Mouse (Mus musculus): ENCODE data around the gene Usp3. TPM values are rescaled to one million over a fixed set of nuclear protein-coding genes. Genes with fewer than 3 reads are reported as not detected.
A peak's percentile ranks its signal among the peaks of the same experiment; 100 is the strongest.

Usp3 gene
- polyA plus RNA-seq, 1 experiment from 2014 or later = 32.8 TPM

DNA sequence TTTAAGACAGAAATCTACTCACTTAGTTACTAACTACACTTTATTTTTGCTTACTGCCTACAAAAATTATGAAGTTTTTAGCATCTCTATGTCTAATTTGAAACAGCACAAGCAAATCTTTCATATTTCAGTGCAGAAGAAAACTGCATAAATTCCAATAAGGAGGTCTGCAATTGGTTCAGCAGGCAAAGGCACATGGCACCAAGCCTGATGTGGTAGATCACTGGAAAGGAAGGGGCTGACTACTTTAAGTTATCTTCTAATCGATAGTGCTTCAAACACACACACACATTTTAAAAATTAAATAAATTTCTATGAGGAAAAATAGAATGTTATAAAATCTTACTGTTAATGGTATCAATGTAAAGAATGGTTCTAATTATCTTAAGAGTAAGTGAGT, 5.9 kb downstream of the Usp3 start:
- 87% methylated on average over 1 of the region's 1 CpGs for WGBS
- H3K4me2 ChIP-seq = no peak overlapping the region

DNA sequence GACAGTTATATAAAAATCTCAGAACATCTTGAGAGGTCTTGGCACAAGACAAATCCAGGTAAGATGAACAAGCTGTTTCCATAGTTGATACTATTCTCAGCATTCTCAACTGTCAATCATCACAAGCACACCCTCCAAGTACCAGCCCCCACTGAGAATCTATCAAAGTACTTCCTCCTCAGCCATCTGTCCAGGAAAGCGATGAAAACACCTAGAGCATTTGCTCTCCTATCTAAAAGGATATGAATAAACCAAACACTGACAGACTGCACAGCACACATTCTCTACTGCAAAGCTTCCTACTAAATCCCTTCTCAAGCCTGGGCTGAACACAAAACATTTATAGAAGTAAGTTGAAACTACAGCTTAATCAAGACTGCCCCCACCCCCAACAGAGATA, 6.4 kb downstream of the Usp3 start:
- H3K27me3 ChIP-seq (replicated peaks; ENCODE audit: control insufficient read depth, insufficient read depth, low read length) = no peaks in the 10 kb centered on the region
- DNase-seq (ENCODE audit: low spot score) (no peak), ATAC-seq (replicated peaks; ENCODE audit: low FRiP score) (no peak)
- no peak overlapping the region for H3K9ac ChIP-seq (ENCODE audit: low read depth, low read length)
- H3K27ac ChIP-seq (ENCODE audit: low read depth, low read length) = no peak overlapping the region
- WGBS = 19% methylated on average over 1 of the region's 1 CpGs
- no peak overlapping the region for H3K4me3 ChIP-seq (ENCODE audit: low read depth, low read length)
- H3K36me3 ChIP-seq (ENCODE audit: control insufficient read depth, insufficient read depth, low read length) = no peaks in the 10 kb centered on the region
- H3K9me3 ChIP-seq (ENCODE audit: control insufficient read depth, low read length) = no peaks in the 10 kb centered on the region
- H3K4me2 ChIP-seq = no peak overlapping the region
- H3K4me1 ChIP-seq (replicated peaks; ENCODE audit: control insufficient read depth, insufficient read depth, low read length) = peaks cover 22% of the 10 kb centered on the region

More for the DNA sequence above, 5.9 kb downstream of the Usp3 start:
- Histone ChIP-seq H3K27me3 (replicated peaks; ENCODE audit: control insufficient read depth, insufficient read depth, low read length) (no peaks in the 10 kb centered on the region), H3K4me3 (ENCODE audit: low read depth, low read length) (no peak overlapping the region), H3K9me3 (ENCODE audit: control insufficient read depth, low read length) (no peaks in the 10 kb centered on the region), H3K4me1 (replicated peaks; ENCODE audit: control insufficient read depth, insufficient read depth, low read length) (peaks cover 22% of the 10 kb centered on the region), H3K27ac (ENCODE audit: low read depth, low read length) (no peak overlapping the region), H3K36me3 (ENCODE audit: control insufficient read depth, insufficient read depth, low read length) (no peaks in the 10 kb centered on the region), H3K9ac (ENCODE audit: low read depth, low read length) (no peak overlapping the region)
- DNase-seq (ENCODE audit: low spot score) (no peak), ATAC-seq (replicated peaks; ENCODE audit: low FRiP score) (no peak)

DNA sequence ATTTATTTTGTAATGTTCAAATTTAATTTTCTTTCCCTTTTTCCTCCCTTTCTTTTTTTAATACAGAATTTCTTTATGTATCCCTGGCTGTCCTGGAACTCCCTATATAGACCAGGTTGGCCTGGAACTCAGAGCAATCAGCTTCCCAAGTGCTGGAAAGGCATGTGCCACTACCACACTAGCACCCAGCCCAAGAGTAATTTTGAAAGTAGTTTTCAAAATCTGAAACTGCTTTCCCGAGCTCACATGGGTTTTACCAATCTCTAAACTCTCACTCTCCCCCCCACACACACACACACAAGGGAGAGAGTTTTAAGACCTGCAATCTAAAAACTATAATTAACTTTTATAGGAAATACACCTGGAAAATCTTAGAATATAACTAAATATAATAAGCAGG, 7.8 kb downstream of the Usp3 start:
- Histone ChIP-seq H3K27ac (ENCODE audit: low read depth, low read length) (no peak overlapping the region), H3K4me1 (replicated peaks; ENCODE audit: control insufficient read depth, insufficient read depth, low read length) (peaks cover 11% of the 10 kb centered on the region), H3K36me3 (ENCODE audit: control insufficient read depth, insufficient read depth, low read length) (no peaks in the 10 kb centered on the region), H3K4me3 (ENCODE audit: low read depth, low read length) (no peak overlapping the region), H3K27me3 (replicated peaks; ENCODE audit: control insufficient read depth, insufficient read depth, low read length) (no peaks in the 10 kb centered on the region), H3K9me3 (ENCODE audit: control insufficient read depth, low read length) (no peaks in the 10 kb centered on the region), H3K4me2 (no peak overlapping the region), H3K9ac (ENCODE audit: low read depth, low read length) (no peak overlapping the region)
- WGBS = 55% methylated on average over 1 of the region's 1 CpGs
- DNase-seq (ENCODE audit: low spot score) (no peak), ATAC-seq (replicated peaks; ENCODE audit: low FRiP score) (no peak)

DNA sequence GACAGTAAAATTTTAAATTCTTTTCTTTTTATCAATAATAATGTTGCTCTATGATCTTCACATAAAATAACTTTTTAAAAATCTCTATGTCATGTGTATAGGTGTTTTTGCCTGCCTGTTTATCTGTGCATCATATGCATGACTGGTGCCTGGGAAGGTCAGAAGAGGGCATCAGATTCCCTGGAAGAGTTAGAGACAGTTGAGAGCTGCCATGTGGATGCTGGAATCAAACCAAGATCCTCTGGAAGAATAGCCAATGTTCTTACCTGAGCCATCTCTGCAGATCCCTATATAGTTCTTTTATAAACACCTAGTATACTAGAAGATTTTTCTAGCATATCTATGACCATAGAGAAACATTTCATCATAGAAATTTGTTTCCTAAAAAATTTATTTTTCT, 8.8 kb downstream of the Usp3 start:
- Histone ChIP-seq H3K4me2 (no peak overlapping the region), H3K27me3 (replicated peaks; ENCODE audit: control insufficient read depth, insufficient read depth, low read length) (no peaks in the 10 kb centered on the region), H3K4me3 (ENCODE audit: low read depth, low read length) (no peak overlapping the region), H3K9ac (ENCODE audit: low read depth, low read length) (no peak overlapping the region), H3K27ac (ENCODE audit: low read depth, low read length) (no peak overlapping the region), H3K9me3 (ENCODE audit: control insufficient read depth, low read length) (no peaks in the 10 kb centered on the region), H3K4me1 (replicated peaks; ENCODE audit: control insufficient read depth, insufficient read depth, low read length) (peaks cover 8% of the 10 kb centered on the region), H3K36me3 (ENCODE audit: control insufficient read depth, insufficient read depth, low read length) (no peaks in the 10 kb centered on the region)
- DNase-seq (ENCODE audit: low spot score) = no peak
- no peak for ATAC-seq (replicated peaks; ENCODE audit: low FRiP score)

DNA sequence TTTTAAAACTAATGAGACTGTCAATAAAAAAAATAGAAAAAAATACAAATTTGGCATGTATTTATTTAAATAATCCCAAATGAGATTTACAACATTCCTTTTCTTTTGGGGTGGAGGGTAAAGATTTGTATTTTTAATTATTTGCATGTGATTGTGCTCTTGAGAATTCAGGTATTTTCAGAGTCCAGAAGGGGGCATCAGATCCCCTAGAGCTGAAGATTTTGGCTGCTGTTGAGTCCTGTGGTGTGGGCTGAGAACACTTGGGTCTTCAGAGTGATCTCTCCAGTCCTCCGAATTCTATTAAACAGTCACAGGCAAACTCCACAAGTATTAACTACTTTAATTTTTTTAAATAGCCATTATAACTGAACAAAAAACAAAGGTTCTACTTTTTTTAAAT, 9.7 kb downstream of the Usp3 start:
- Histone ChIP-seq H3K4me3 (ENCODE audit: low read depth, low read length) (no peak overlapping the region), H3K9me3 (ENCODE audit: control insufficient read depth, low read length) (no peaks in the 10 kb centered on the region), H3K27me3 (replicated peaks; ENCODE audit: control insufficient read depth, insufficient read depth, low read length) (no peaks in the 10 kb centered on the region), H3K27ac (ENCODE audit: low read depth, low read length) (no peak overlapping the region), H3K4me1 (replicated peaks; ENCODE audit: control insufficient read depth, insufficient read depth, low read length) (peaks cover 11% of the 10 kb centered on the region), H3K36me3 (ENCODE audit: control insufficient read depth, insufficient read depth, low read length) (0 out of 2 replicates have a peak, but pooled peaks cover 3% of the 10 kb centered on the region), H3K4me2 (no peak overlapping the region), H3K9ac (ENCODE audit: low read depth, low read length) (no peak overlapping the region)
- DNase-seq (ENCODE audit: low spot score) (no peak), ATAC-seq (replicated peaks; ENCODE audit: low FRiP score) (no peak)
- WGBS = 83% methylated on average over 1 of the region's 1 CpGs

DNA sequence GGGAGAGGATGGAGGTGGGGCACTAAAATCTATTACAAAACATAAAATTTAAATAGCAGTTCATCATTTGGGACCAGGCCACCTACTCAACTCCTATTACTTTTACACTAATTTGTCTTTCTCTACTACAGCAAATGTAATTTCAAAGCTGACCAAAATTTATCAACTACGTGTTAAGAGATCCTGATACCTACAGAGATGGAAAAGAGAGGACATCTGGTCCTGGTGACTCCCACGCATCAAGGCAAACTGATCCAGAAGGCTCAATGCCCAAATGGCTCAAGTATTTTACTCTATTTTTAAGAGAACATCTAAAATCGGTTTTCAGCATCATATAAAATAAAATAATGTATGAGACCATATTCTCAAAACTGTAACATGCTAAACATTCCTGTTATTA, 11.2 kb downstream of the Usp3 start:
- WGBS = 84% methylated on average over 3 of the region's 3 CpGs
- Histone ChIP-seq H3K27ac (ENCODE audit: low read depth, low read length) (no peak overlapping the region), H3K9me3 (ENCODE audit: control insufficient read depth, low read length) (no peaks in the 10 kb centered on the region), H3K4me2 (no peak overlapping the region), H3K27me3 (replicated peaks; ENCODE audit: control insufficient read depth, insufficient read depth, low read length) (no peaks in the 10 kb centered on the region), H3K4me1 (replicated peaks; ENCODE audit: control insufficient read depth, insufficient read depth, low read length) (peaks cover 8% of the 10 kb centered on the region), H3K36me3 (ENCODE audit: control insufficient read depth, insufficient read depth, low read length) (0 out of 2 replicates have a peak, but pooled peaks cover 3% of the 10 kb centered on the region), H3K9ac (ENCODE audit: low read depth, low read length) (no peak overlapping the region), H3K4me3 (ENCODE audit: low read depth, low read length) (no peak overlapping the region)
- DNase-seq (ENCODE audit: low spot score) = no peak
- no peak for ATAC-seq (replicated peaks; ENCODE audit: low FRiP score)

DNA sequence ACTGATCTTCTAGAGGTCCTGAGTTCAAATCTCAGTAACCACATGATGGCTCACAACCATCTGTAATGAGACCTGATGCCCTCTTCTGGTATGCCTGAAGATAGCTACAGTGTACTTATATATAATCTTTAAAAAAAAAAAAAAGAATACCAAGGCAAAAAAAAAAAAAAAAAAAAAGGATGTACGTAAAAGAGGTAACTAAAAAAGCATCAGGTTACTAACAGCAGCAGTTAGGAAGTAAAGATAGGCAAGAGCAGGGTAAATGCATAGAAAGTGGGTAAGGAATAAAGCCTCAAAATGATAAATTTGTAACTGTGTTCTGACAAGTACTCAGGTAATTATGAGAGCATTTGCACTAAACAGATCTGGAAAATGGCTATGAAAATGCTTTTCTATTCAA, 12.2 kb downstream of the Usp3 start:
- peaks cover 5% of the 10 kb centered on the region for H3K4me1 ChIP-seq (replicated peaks; ENCODE audit: control insufficient read depth, insufficient read depth, low read length)
- DNase-seq (ENCODE audit: low spot score) (no peak), ATAC-seq (replicated peaks; ENCODE audit: low FRiP score) (no peak)
- no peak overlapping the region for H3K27ac ChIP-seq (ENCODE audit: low read depth, low read length)
- H3K9ac ChIP-seq (ENCODE audit: low read depth, low read length) = no peak overlapping the region
- no peak overlapping the region for H3K4me3 ChIP-seq (ENCODE audit: low read depth, low read length)
- no peaks in the 10 kb centered on the region for H3K27me3 ChIP-seq (replicated peaks; ENCODE audit: control insufficient read depth, insufficient read depth, low read length)
- 0 out of 2 replicates have a peak, but pooled peaks cover 3% of the 10 kb centered on the region for H3K36me3 ChIP-seq (ENCODE audit: control insufficient read depth, insufficient read depth, low read length)
- no peaks in the 10 kb centered on the region for H3K9me3 ChIP-seq (ENCODE audit: control insufficient read depth, low read length)
- H3K4me2 ChIP-seq = no peak overlapping the region
- 89% methylated on average over 1 of the region's 1 CpGs for WGBS

DNA sequence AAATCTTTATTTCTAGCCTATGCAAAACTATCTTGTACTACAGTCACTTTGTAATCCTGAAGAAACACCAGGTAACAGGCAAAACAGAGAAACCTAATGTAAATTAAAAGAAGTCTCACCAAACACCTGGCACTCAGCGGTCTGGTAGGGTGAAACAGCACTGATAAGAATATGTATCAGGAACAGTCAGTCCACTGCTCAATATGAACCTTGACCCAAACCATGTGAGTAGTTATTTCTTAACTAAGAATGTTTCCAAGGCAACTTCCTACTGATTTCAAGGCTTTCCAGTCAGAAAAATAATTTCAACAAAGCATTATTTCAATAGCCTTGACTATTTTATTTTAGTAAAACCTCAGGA, 17.1 kb downstream of the Usp3 start:
- H3K4me1 ChIP-seq (replicated peaks; ENCODE audit: control insufficient read depth, insufficient read depth, low read length) = peaks cover 24% of the 10 kb centered on the region
- H3K36me3 ChIP-seq (ENCODE audit: control insufficient read depth, insufficient read depth, low read length) = 0 out of 2 replicates have a peak, but pooled peaks cover 3% of the 10 kb centered on the region
- H3K27ac ChIP-seq (ENCODE audit: low read depth, low read length) = no peak overlapping the region; the same call in 1 of the 2 replicates
- DNase-seq (ENCODE audit: low spot score) (no peak), ATAC-seq (replicated peaks; ENCODE audit: low FRiP score) (peak; percentile 84)
- H3K27me3 ChIP-seq (replicated peaks; ENCODE audit: control insufficient read depth, insufficient read depth, low read length) = no peaks in the 10 kb centered on the region
- H3K4me3 ChIP-seq (ENCODE audit: low read depth, low read length) = no peak overlapping the region
- H3K9me3 ChIP-seq (ENCODE audit: control insufficient read depth, low read length) = no peaks in the 10 kb centered on the region
- 39% methylated on average over 1 of the region's 1 CpGs for WGBS
- no peak overlapping the region for H3K9ac ChIP-seq (ENCODE audit: low read depth, low read length)
- H3K4me2 ChIP-seq = 0 out of 2 replicates have a peak overlapping the region, but pooled peaks have one; percentile 1

DNA sequence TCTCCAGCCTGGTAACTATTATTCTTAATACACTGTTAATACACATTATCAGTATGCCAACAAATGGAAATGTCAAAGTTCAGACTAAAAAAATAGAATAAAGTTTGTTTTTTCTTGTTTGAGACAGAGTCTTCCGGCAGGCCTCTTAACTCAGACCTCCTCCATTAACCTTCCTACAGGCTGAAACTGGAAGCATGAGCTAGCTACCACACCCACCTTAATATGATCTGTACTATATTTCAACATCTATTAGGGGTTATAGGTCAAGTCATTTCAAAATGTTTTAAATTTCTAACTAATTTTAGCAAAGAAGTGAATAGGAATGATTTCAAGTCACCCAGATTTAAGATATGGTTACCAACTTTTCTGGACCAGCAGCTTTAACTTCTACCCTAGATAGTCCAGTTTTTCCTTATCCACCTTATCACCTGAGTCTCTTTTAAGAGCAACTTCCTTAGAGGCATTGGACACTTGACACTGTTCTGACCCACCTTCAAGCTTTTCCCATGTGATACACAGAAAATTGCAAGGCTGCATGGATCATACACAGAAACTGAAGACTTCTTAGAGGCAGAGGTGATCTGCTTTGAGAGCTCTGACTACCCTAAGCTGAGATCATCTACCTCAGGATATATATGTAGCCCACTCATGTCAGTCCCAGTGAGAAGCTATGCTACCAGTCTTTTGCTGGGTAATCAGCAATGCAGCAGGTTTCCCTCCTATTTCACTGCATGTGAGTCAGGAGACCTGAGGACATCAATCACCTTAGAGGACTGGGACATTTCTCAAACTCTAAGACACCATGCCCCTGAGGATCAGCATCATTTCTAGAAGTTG, 17.7 kb downstream of the Usp3 start:
- Histone ChIP-seq H3K4me1 (replicated peaks; ENCODE audit: control insufficient read depth, insufficient read depth, low read length) (peaks cover 24% of the 10 kb centered on the region), H3K36me3 (ENCODE audit: control insufficient read depth, insufficient read depth, low read length) (0 out of 2 replicates have a peak, but pooled peaks cover 3% of the 10 kb centered on the region), H3K27ac (ENCODE audit: low read depth, low read length) (no peak overlapping the region; the same call in 1 of the 2 replicates), H3K9ac (ENCODE audit: low read depth, low read length) (no peak overlapping the region), H3K4me3 (ENCODE audit: low read depth, low read length) (no peak overlapping the region), H3K4me2 (0 out of 2 replicates have a peak overlapping the region, but pooled peaks have one; percentile 1), H3K9me3 (ENCODE audit: control insufficient read depth, low read length) (no peaks in the 10 kb centered on the region), H3K27me3 (replicated peaks; ENCODE audit: control insufficient read depth, insufficient read depth, low read length) (no peaks in the 10 kb centered on the region)
- DNase-seq (ENCODE audit: low spot score) (no peak), ATAC-seq (replicated peaks; ENCODE audit: low FRiP score) (peak; percentile 45)
- WGBS = 79% methylated on average over 1 of the region's 1 CpGs

Measured in liver, embryonic 11.5 days (tissue).